Mouse (Mus musculus): ENCODE measurements around the gene Gm49450.
"Not testable (repeated sequence)": the region's sequence is repeated elsewhere in the genome, so short reads cannot be mapped to it uniquely, and the experiment has no call there.

GRCm38 (mm10) chr15:98933004-98933671 lies 20.2 kb downstream of the Gm49450 start:
- not testable (repeated sequence) for TF ChIP-seq CTCF (IDR thresholded peaks at IDR 0.05; ENCODE audit: low read depth, low read length); POLR2A (IDR thresholded peaks at IDR 0.05; ENCODE audit: insufficient read depth, low read length)

Measured in ES-Bruce4 (cell line).